Mouse (Mus musculus): ENCODE measurements around the gene Hnrnpm. TPM values are rescaled to one million over a fixed set of nuclear protein-coding genes. Genes with fewer than 3 reads are reported as not detected.

The Hnrnpm gene
- total and polyA plus RNA-seq, 2 experiments: 33.6 to 53.7 TPM

GRCm38 (mm10) chr17:33713271-33713670 is 26.6 kb upstream of the Hnrnpm start:
- H3K27me3 ChIP-seq (ENCODE audit: control insufficient read depth, insufficient read depth, low read length): no peaks in the 10 kb centered on the region
- H3K4me3 ChIP-seq (ENCODE audit: insufficient read depth, low read depth, low read length): no peak overlapping the region
- no peak overlapping the region for H3K9ac ChIP-seq (ENCODE audit: low read depth, low read length)
- H3K4me1 ChIP-seq (ENCODE audit: control insufficient read depth, insufficient read depth, low read length): peaks cover 10% of the 10 kb centered on the region
- peak; percentile 38 for DNase-seq (ENCODE audit: extremely low read depth, low read depth, low spot score)
- TF ChIP-seq CTCF (IDR thresholded peaks at IDR 0.05; ENCODE audit: low read depth, low read length) (no peak), POLR2A (IDR thresholded peaks at IDR 0.05; ENCODE audit: extremely low read depth, insufficient read depth, low read length) (no peak)
- 39% methylated on average over 5 of the region's 5 CpGs for WGBS
- 0 out of 2 replicates have a peak overlapping the region, but pooled peaks have one; percentile 6 for H3K27ac ChIP-seq (replicated peaks; ENCODE audit: insufficient read depth, low read depth, low read length)
- H3K36me3 ChIP-seq (ENCODE audit: control insufficient read depth, insufficient read depth, low read length): peaks cover 11% of the 10 kb centered on the region
- peaks cover 2% of the 10 kb centered on the region; the same call in 1 of the 2 replicates for H3K79me2 ChIP-seq (ENCODE audit: control insufficient read depth, insufficient read depth, low read length)

GRCm38 (mm10) chr17:33709834-33710233 is 23.2 kb upstream of the Hnrnpm start:
- no peak for TF ChIP-seq CTCF (IDR thresholded peaks at IDR 0.05; ENCODE audit: low read depth, low read length)
- TF ChIP-seq POLR2A (IDR thresholded peaks at IDR 0.05; ENCODE audit: extremely low read depth, insufficient read depth, low read length): no peak
- Histone ChIP-seq H3K27ac (replicated peaks; ENCODE audit: insufficient read depth, low read depth, low read length) (no peak overlapping the region), H3K79me2 (ENCODE audit: control insufficient read depth, insufficient read depth, low read length) (no peaks in the 10 kb centered on the region), H3K36me3 (ENCODE audit: control insufficient read depth, insufficient read depth, low read length) (peaks cover 29% of the 10 kb centered on the region), H3K27me3 (ENCODE audit: control insufficient read depth, insufficient read depth, low read length) (no peaks in the 10 kb centered on the region), H3K4me3 (ENCODE audit: insufficient read depth, low read depth, low read length) (no peak overlapping the region), H3K4me1 (ENCODE audit: control insufficient read depth, insufficient read depth, low read length) (peaks cover 2% of the 10 kb centered on the region), H3K9ac (ENCODE audit: low read depth, low read length) (no peak overlapping the region)
- no peak for DNase-seq (ENCODE audit: extremely low read depth, low read depth, low spot score)
- WGBS: 88% methylated on average over 3 of the region's 3 CpGs

DNA sequence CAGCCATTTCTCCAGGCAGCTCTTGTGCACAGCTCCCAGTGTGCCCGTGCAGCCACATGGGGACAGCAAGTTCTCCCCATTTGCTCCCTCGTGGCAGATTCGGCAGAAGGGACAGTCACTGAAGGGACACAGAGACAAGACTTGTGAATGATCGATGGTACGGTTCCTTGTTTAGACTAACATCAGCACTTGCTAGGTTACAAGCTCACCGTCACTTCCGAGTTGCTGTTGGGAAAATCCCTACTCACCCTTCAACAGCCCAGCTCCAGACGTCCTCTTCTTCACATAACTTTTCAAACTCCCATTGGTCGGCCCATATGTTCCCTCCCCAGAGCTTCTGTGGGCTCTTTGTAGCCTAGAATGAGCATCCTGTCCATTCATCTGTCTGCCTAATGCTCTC is 16.4 kb upstream of the Hnrnpm start:
- Histone ChIP-seq H3K36me3 (ENCODE audit: control insufficient read depth, insufficient read depth, low read length) (peaks cover 50% of the 10 kb centered on the region), H3K9ac (ENCODE audit: low read depth, low read length) (no peak overlapping the region), H3K4me3 (ENCODE audit: insufficient read depth, low read depth, low read length) (no peak overlapping the region), H3K27me3 (ENCODE audit: control insufficient read depth, insufficient read depth, low read length) (no peaks in the 10 kb centered on the region), H3K79me2 (ENCODE audit: control insufficient read depth, insufficient read depth, low read length) (no peaks in the 10 kb centered on the region; the same call in 1 of the 2 replicates), H3K27ac (replicated peaks; ENCODE audit: insufficient read depth, low read depth, low read length) (no peak overlapping the region), H3K4me1 (ENCODE audit: control insufficient read depth, insufficient read depth, low read length) (no peaks in the 10 kb centered on the region)
- DNase-seq (ENCODE audit: extremely low read depth, low read depth, low spot score): no peak
- no peak for TF ChIP-seq CTCF (IDR thresholded peaks at IDR 0.05; ENCODE audit: low read depth, low read length)
- WGBS: 92% methylated on average over 9 of the region's 9 CpGs

DNA sequence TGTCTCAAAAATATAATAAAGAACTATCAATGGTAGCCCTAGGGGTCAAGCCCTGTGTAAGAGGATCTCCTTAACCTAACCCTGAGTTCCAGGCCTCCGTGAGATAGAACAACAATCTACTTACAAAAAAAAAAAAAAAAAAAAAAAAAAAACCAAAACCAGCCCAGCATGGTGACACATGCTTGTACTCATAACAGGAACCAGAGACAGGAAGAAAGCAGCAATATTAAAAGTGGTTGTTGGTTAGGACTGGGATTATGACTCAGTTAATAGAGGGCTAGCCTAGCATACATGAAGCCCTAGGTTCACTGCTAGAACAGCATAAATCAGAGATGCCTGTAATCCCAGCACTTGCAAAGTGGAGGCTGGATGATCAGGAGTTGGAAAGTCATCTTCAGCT is 15.5 kb upstream of the Hnrnpm start:
- H3K9ac ChIP-seq (ENCODE audit: low read depth, low read length): no peak overlapping the region
- H3K4me1 ChIP-seq (ENCODE audit: control insufficient read depth, insufficient read depth, low read length): no peaks in the 10 kb centered on the region
- no peak overlapping the region for H3K27ac ChIP-seq (replicated peaks; ENCODE audit: insufficient read depth, low read depth, low read length)
- DNase-seq (ENCODE audit: extremely low read depth, low read depth, low spot score): no peak
- H3K27me3 ChIP-seq (ENCODE audit: control insufficient read depth, insufficient read depth, low read length): no peaks in the 10 kb centered on the region
- TF ChIP-seq POLR2A (IDR thresholded peaks at IDR 0.05; ENCODE audit: extremely low read depth, insufficient read depth, low read length) (no peak), CTCF (IDR thresholded peaks at IDR 0.05; ENCODE audit: low read depth, low read length) (no peak)
- H3K79me2 ChIP-seq (ENCODE audit: control insufficient read depth, insufficient read depth, low read length): no peaks in the 10 kb centered on the region; the same call in 1 of the 2 replicates
- 68% methylated on average over 1 of the region's 1 CpGs for whole genome bisulfite sequencing
- H3K36me3 ChIP-seq (ENCODE audit: control insufficient read depth, insufficient read depth, low read length): peaks cover 54% of the 10 kb centered on the region
- H3K4me3 ChIP-seq (ENCODE audit: insufficient read depth, low read depth, low read length): no peak overlapping the region

GRCm38 (mm10) chr17:33695471-33695870 is 8.8 kb upstream of the Hnrnpm start:
- H3K27me3 ChIP-seq (ENCODE audit: control insufficient read depth, insufficient read depth, low read length): no peaks in the 10 kb centered on the region
- H3K4me1 ChIP-seq (ENCODE audit: control insufficient read depth, insufficient read depth, low read length): no peaks in the 10 kb centered on the region
- WGBS: 94% methylated on average over 1 of the region's 1 CpGs
- H3K79me2 ChIP-seq (ENCODE audit: control insufficient read depth, insufficient read depth, low read length): no peaks in the 10 kb centered on the region; the same call in 1 of the 2 replicates
- no peak overlapping the region for H3K4me3 ChIP-seq (ENCODE audit: insufficient read depth, low read depth, low read length)
- DNase-seq (ENCODE audit: extremely low read depth, low read depth, low spot score): no peak
- H3K27ac ChIP-seq (replicated peaks; ENCODE audit: insufficient read depth, low read depth, low read length): no peak overlapping the region
- no peak overlapping the region for H3K9ac ChIP-seq (ENCODE audit: low read depth, low read length)
- TF ChIP-seq CTCF (IDR thresholded peaks at IDR 0.05; ENCODE audit: low read depth, low read length) (no peak), POLR2A (IDR thresholded peaks at IDR 0.05; ENCODE audit: extremely low read depth, insufficient read depth, low read length) (no peak)
- H3K36me3 ChIP-seq (ENCODE audit: control insufficient read depth, insufficient read depth, low read length): peaks cover 72% of the 10 kb centered on the region

DNA sequence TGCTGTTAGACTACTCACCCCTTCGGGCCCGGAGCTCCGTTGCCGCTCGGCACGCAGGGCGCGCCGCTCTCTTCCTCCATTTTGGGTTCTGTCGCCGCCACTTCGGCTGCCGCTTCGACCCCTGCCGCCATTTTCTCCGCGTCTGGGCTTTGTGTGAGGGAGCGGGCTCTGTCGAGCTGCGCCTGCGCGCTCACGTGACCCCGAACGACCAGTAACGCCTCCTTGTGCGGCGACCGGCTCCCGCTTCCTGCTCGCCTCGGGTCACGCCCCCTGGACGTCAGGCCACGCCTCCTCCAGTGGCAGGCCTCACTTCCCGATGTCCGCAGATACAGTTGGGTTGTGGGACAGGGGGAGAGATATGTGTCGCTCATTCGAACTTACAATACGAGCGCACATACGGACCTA is 1.4 kb downstream of the Hnrnpm start:
- WGBS: under 1% methylated on average over 42 of the region's 42 CpGs
- peak; percentile 85 for DNase-seq (ENCODE audit: extremely low read depth, low read depth, low spot score)
- Histone ChIP-seq H3K27me3 (ENCODE audit: control insufficient read depth, insufficient read depth, low read length) (no peaks in the 10 kb centered on the region), H3K4me1 (ENCODE audit: control insufficient read depth, insufficient read depth, low read length) (peaks cover 11% of the 10 kb centered on the region), H3K9ac (ENCODE audit: low read depth, low read length) (peak overlapping the region; percentile 94), H3K79me2 (ENCODE audit: control insufficient read depth, insufficient read depth, low read length) (peaks cover 14% of the 10 kb centered on the region; the same call in 1 of the 2 replicates), H3K27ac (replicated peaks; ENCODE audit: insufficient read depth, low read depth, low read length) (peak overlapping the region; percentile 83), H3K36me3 (ENCODE audit: control insufficient read depth, insufficient read depth, low read length) (peaks cover under 1% of the 10 kb centered on the region), H3K4me3 (ENCODE audit: insufficient read depth, low read depth, low read length) (peak overlapping the region; percentile 86)
- peak; percentile 89 for TF ChIP-seq POLR2A (IDR thresholded peaks at IDR 0.05; ENCODE audit: extremely low read depth, insufficient read depth, low read length)
- TF ChIP-seq CTCF (IDR thresholded peaks at IDR 0.05; ENCODE audit: low read depth, low read length): no peak
